ENCODE assay signal across 7 mouse cellular contexts in the genomic region with DNA sequence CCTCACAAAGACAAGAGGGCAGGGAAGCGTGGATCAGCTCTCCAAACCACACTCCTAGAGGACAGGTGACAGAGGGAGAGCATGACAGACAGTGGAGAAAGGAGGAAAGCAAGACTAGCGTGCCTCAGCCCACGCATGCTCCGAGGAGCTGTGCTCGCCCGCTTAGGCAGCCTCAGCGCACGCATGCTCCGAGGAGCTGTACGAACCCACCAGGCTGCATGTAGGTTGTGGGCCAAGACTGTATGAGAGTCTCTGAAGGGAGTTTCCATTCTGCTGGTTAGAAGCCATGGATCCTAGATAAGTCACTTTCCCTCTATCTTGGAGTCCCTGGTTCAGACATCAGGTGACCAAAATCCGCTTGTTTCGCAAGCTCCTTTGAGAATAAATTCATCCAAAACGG. TPM values are rescaled to one million over a fixed set of nuclear protein-coding genes. Genes with fewer than 3 reads are reported as not detected.
A peak's percentile ranks its signal among the peaks of the same experiment; 100 is the strongest.
DNase-seq lines count a peak whose midpoint lies in the region; ATAC-seq and TF ChIP-seq lines count a peak whose summit lies in the region.

No protein-coding gene starts in this region.

- peak; percentile 95 for DNase-seq in ES-CJ7 (ENCODE audit: low read depth, low spot score)
- DNase-seq in R1 (ENCODE audit: low read depth, low spot score): peak; percentile 97
- DNase-seq in forebrain, postnatal 0 days: peak; percentile 87
- peak; percentile 42 to 62 for DNase-seq in left cerebral cortex, adult 9 months (ENCODE audit: low spot score in 2 of 2)
- DNase-seq in midbrain, postnatal 0 days (ENCODE audit: low spot score): peak; percentile 70
- no peak for DNase-seq in cerebellum, adult 18-20 months
- DNase-seq in gastrocnemius, postnatal 4 days (ENCODE audit: low spot score in 2 of 2): no peak

- peak overlapping the region; percentile 43 for H3K4me2 ChIP-seq in forebrain, postnatal 0 days (ENCODE audit: low read depth)
- H3K4me2 ChIP-seq in midbrain, postnatal 0 days (ENCODE audit: low read depth, low read length, poor library complexity, severe bottlenecking): peak overlapping the region; percentile 28

- 13% methylated on average over 13 of the region's 13 CpGs for WGBS in forebrain, postnatal 0 days
- WGBS in midbrain, postnatal 0 days: 9% methylated on average over 13 of the region's 13 CpGs

- peak overlapping the region; percentile 21; the same call in 1 of the 2 replicates for H3K4me3 ChIP-seq in forebrain, postnatal 0 days (ENCODE audit: low read depth, low read length)
- peak overlapping the region; percentile 9; the same call in 1 of the 2 replicates for H3K4me3 ChIP-seq in midbrain, postnatal 0 days (ENCODE audit: low read depth, low read length)

- no peaks in the 10 kb centered on the region for H3K36me3 ChIP-seq in forebrain, postnatal 0 days (ENCODE audit: insufficient read depth)
- no peaks in the 10 kb centered on the region for H3K36me3 ChIP-seq in midbrain, postnatal 0 days (ENCODE audit: insufficient read depth, low read length)

- H3K9me3 ChIP-seq in forebrain, postnatal 0 days (ENCODE audit: low read length): no peaks in the 10 kb centered on the region; the same call in 1 of the 2 replicates
- H3K9me3 ChIP-seq in midbrain, postnatal 0 days (ENCODE audit: low read length): no peaks in the 10 kb centered on the region

- no peak for TF ChIP-seq CTCF in forebrain, postnatal 0 days (IDR thresholded peaks at IDR 0.05; ENCODE audit: low read depth)
- TF ChIP-seq CTCF in midbrain, postnatal 0 days (IDR thresholded peaks at IDR 0.05): no peak

- H3K27ac ChIP-seq in forebrain, postnatal 0 days (ENCODE audit: low read depth, low read length): peak overlapping the region; percentile 24
- peak overlapping the region; percentile 55 for H3K27ac ChIP-seq in midbrain, postnatal 0 days (ENCODE audit: low read depth, low read length)

- no peaks in the 10 kb centered on the region for H3K27me3 ChIP-seq in forebrain, postnatal 0 days (ENCODE audit: insufficient read depth, low read length)
- H3K27me3 ChIP-seq in midbrain, postnatal 0 days (ENCODE audit: insufficient read depth, low read length): no peaks in the 10 kb centered on the region

- no peak overlapping the region for H3K9ac ChIP-seq in forebrain, postnatal 0 days
- 0 out of 2 replicates have a peak overlapping the region, but pooled peaks have one; percentile 29 for H3K9ac ChIP-seq in midbrain, postnatal 0 days (replicated peaks; ENCODE audit: low read length, poor library complexity, severe bottlenecking)

- ATAC-seq in forebrain, postnatal 0 days: peak; percentile 95
- peak; percentile 88 for ATAC-seq in midbrain, postnatal 0 days (ENCODE audit: low FRiP score)

- H3K4me1 ChIP-seq in forebrain, postnatal 0 days (ENCODE audit: insufficient read depth): peaks cover 8% of the 10 kb centered on the region; the same call in 1 of the 2 replicates
- H3K4me1 ChIP-seq in midbrain, postnatal 0 days (ENCODE audit: insufficient read depth, low read length): peaks cover 6% of the 10 kb centered on the region; the same call in 1 of the 2 replicates

RNA-seq across cellular contexts. Expression of gene Mtcl1, which starts 29.8 kb away (rescaled TPM):
- 21.4 and 25.7 TPM in 2 replicates for total RNA-seq in forebrain, postnatal 0 days (2014; rRNA removed)
- 6.7 and 8.5 TPM in 2 replicates for polyA plus RNA-seq in forebrain, postnatal 0 days (2015; fragmentation: Nextera tagmentation; extraction: Ambion mirVana)
- total RNA-seq in midbrain, postnatal 0 days (2014; rRNA removed): 15.7 and 25.2 TPM in 2 replicates
- 9.5 and 10.8 TPM in 2 replicates for polyA plus RNA-seq in midbrain, postnatal 0 days (2015; fragmentation: Nextera tagmentation; extraction: Ambion mirVana)
- 10 to 100 TPM; 30.3 to 31.4 TPM for total RNA-seq in gastrocnemius, postnatal 4 days (2021)

RNA-seq across cellular contexts. Expression of gene Rab12, which starts 40.2 kb away (rescaled TPM):
- total RNA-seq in forebrain, postnatal 0 days (2014; rRNA removed): 132 and 148 TPM in 2 replicates
- polyA plus RNA-seq in forebrain, postnatal 0 days (2015; fragmentation: Nextera tagmentation; extraction: Ambion mirVana): 86.4 and 94.5 TPM in 2 replicates
- total RNA-seq in midbrain, postnatal 0 days (2014; rRNA removed): 102 and 112 TPM in 2 replicates
- polyA plus RNA-seq in midbrain, postnatal 0 days (2015; fragmentation: Nextera tagmentation; extraction: Ambion mirVana): 90.5 and 95.3 TPM in 2 replicates
- total RNA-seq in gastrocnemius, postnatal 4 days (2021): 100 to 1,000 TPM; 119 to 128 TPM

Comparison
In these comparisons a context has a peak if more than half of its experiments do, and no peak if none do; other contexts are left out.
1. DNase-seq: peak in ES-CJ7 (single experiment), R1 (single experiment), forebrain, postnatal 0 days (single experiment), left cerebral cortex, adult 9 months (2 of 2) and midbrain, postnatal 0 days (single experiment); none in cerebellum, adult 18-20 months (0 of 2) and gastrocnemius, postnatal 4 days (0 of 2).